Mouse (Mus musculus) G1E (cell line): ENCODE measurements around the gene Golga4.

Source experiments
- CTCF ChIP-seq: IDR thresholded peaks from 2 replicates; pipeline ENCODE4 v1.5.1; 2012; ENCODE audit warnings: low read depth, low read length, inconsistent platforms, mixed read lengths
- GATA1 ChIP-seq: IDR thresholded peaks from 2 replicates; pipeline ENCODE4 v1.6.1; 2012; ENCODE audit warnings: borderline replicate concordance, low read length, inconsistent platforms, mixed read lengths
- POLR2AphosphoS5 ChIP-seq: IDR thresholded peaks from 2 replicates; pipeline ENCODE4 v1.6.1; 2012; ENCODE audit warnings: low read depth, low read length, inconsistent platforms; ENCODE audit not compliant: insufficient replicate concordance
- TAL1 ChIP-seq: conservative IDR thresholded peaks from 2 replicates; pipeline ENCODE4 v1.6.1; 2012; ENCODE audit warnings: low read depth, low read length, inconsistent platforms, mixed read lengths

- TF ChIP-seq CTCF (no peak), GATA1 (no peak), POLR2AphosphoS5 (no peak), TAL1 (no peak)
Measured at GRCm38 (mm10) chr9:118456405-118456804, 49.7 kb upstream of the Golga4 start.
